Mouse (Mus musculus) liver, adult 2 months (tissue): ENCODE measurements around the gene Rpp21. TPM values are rescaled to one million over a fixed set of nuclear protein-coding genes. Genes with fewer than 3 reads are reported as not detected.

Source experiments
- DNase-seq: peaks from one replicate; pipeline ENCODE4 v3.0.0-alpha.2; 2011; ENCODE audit warnings: low read depth, low spot score; ENCODE audit errors: extremely low read depth
- H3K27ac ChIP-seq: fragments of 200-500 bp; replicated peaks from 2 replicates; pipeline ENCODE4 v1.5.1; 2012; ENCODE audit warnings: low read depth, mild to moderate bottlenecking, control low read depth, inconsistent platforms, low read length; ENCODE audit not compliant: insufficient read depth
- H3K27me3 ChIP-seq: fragments of 200-500 bp; 2 replicates; pipeline ENCODE4 v1.6.1; 2012; ENCODE audit warnings: mild to moderate bottlenecking, moderate library complexity, low read length, inconsistent platforms; ENCODE audit not compliant: control insufficient read depth, insufficient read depth
- H3K36me3 ChIP-seq: fragments of 200-500 bp; 2 replicates; pipeline ENCODE4 v1.6.1; 2012; ENCODE audit warnings: low read length, inconsistent platforms; ENCODE audit not compliant: control insufficient read depth, insufficient read depth
- H3K4me1 ChIP-seq: fragments of 200-500 bp; 2 replicates; pipeline ENCODE4 v1.6.1; 2011; ENCODE audit warnings: low read length; ENCODE audit not compliant: control insufficient read depth, insufficient read depth
- H3K4me3 ChIP-seq: fragments of 200-500 bp; 2 replicates; pipeline ENCODE4 v1.5.1; 2011; ENCODE audit warnings: low read depth, mild to moderate bottlenecking, control low read depth, low read length, moderate library complexity; ENCODE audit not compliant: insufficient read depth
- H3K79me2 ChIP-seq: fragments of 200-500 bp; 2 replicates; pipeline ENCODE4 v1.6.1; 2012; ENCODE audit warnings: inconsistent platforms, mild to moderate bottlenecking, low read length, moderate library complexity; ENCODE audit not compliant: control insufficient read depth, insufficient read depth
- H3K9ac ChIP-seq: fragments of 200-500 bp; 2 replicates; pipeline ENCODE4 v1.6.1; 2012; ENCODE audit warnings: low read depth, mild to moderate bottlenecking, control low read depth, inconsistent platforms, low read length
- CTCF ChIP-seq: fragments of 200-500 bp; IDR thresholded peaks from 2 replicates; pipeline ENCODE4 v1.5.1; 2011; ENCODE audit warnings: low read depth, low read length, control low read depth
- POLR2A ChIP-seq: fragments of 200-500 bp; IDR thresholded peaks from 2 replicates; pipeline ENCODE4 v1.6.1; 2011; ENCODE audit warnings: low read length, control low read depth; ENCODE audit not compliant: insufficient read depth; ENCODE audit errors: extremely low read depth
- WGBS: fragments of 180-500 bp; shearing (Covaris S2); methylation state at CpG from one replicate; pipeline ENCODE4 v1.1.7; 2018; 5-methylcytosine and 5-hydroxymethylcytosine counted together
- polyA plus RNA-seq: library from polyadenylated mRNA; depleted of rRNA; stranded (reverse); fragments of >200 nt; gene quantifications from 2 replicates; pipeline ENCODE4 v1.2.3, GENCODE M21; 2012
- total RNA-seq: library from RNA; depleted of rRNA; stranded (reverse); fragments of >200 nt; gene quantifications from 2 replicates; pipeline ENCODE4 v1.2.3, GENCODE M21; 2014

Rpp21 gene
- total and polyA plus RNA-seq, 2 experiments: 10.6 to 42.7 TPM

- peak; percentile 88 for DNase-seq
- peaks cover 13% of the 10 kb centered on the region for H3K4me1 ChIP-seq
- H3K27me3 ChIP-seq: no peaks in the 10 kb centered on the region
- H3K9ac ChIP-seq: peak within 1 kb of the TSS; percentile 96
- H3K27ac ChIP-seq: peak within 1 kb of the TSS; percentile 91
- TF ChIP-seq CTCF (no peak), POLR2A (no peak)
- H3K36me3 ChIP-seq: peaks cover 16% of the 10 kb centered on the region
- WGBS: under 1% methylated on average over 43 of the region's 43 CpGs
- H3K79me2 ChIP-seq: peaks cover 11% of the 10 kb centered on the region; the same call in 1 of the 2 replicates
- H3K4me3 ChIP-seq: peak within 1 kb of the TSS; percentile 63
These were observed 13.9 kb upstream of the Rpp21 start, which contains the start of gene Trim39 for GRCm38 (mm10) chr17:36271586-36272256. TSS of gene Trim39 (minus strand) at chr17:36272247.

- H3K27ac ChIP-seq: peak overlapping the region; percentile 91
- WGBS: under 1% methylated on average over 80 of the region's 84 CpGs
- H3K79me2 ChIP-seq: peaks cover 11% of the 10 kb centered on the region; the same call in 1 of the 2 replicates
- peaks cover 13% of the 10 kb centered on the region for H3K4me1 ChIP-seq
- H3K27me3 ChIP-seq: no peaks in the 10 kb centered on the region
- peak overlapping the region; percentile 96 for H3K9ac ChIP-seq
- H3K36me3 ChIP-seq: peaks cover 14% of the 10 kb centered on the region
- peak; percentile 59 for DNase-seq
- peak overlapping the region; percentile 63 for H3K4me3 ChIP-seq
- no peak for TF ChIP-seq CTCF
- no peak; the same call in 1 of the 2 replicates for TF ChIP-seq POLR2A
These were observed 13.2 kb upstream of the Rpp21 start for GRCm38 (mm10) chr17:36270956-36271585.

GRCm38 (mm10) chr17:36265834-36266233 is 8.0 kb upstream of the Rpp21 start:
- Histone ChIP-seq H3K4me1 (peaks cover 2% of the 10 kb centered on the region; the same call in 1 of the 2 replicates), H3K9ac (no peak overlapping the region), H3K4me3 (no peak overlapping the region), H3K79me2 (no peaks in the 10 kb centered on the region), H3K36me3 (peaks cover 44% of the 10 kb centered on the region), H3K27ac (no peak overlapping the region), H3K27me3 (no peaks in the 10 kb centered on the region)
- TF ChIP-seq POLR2A: no peak
- no peak for TF ChIP-seq CTCF
- WGBS: 75% methylated on average over 5 of the region's 5 CpGs
- DNase-seq: no peak

GRCm38 (mm10) chr17:36264273-36264925 is 6.5 kb upstream of the Rpp21 start:
- no peak for DNase-seq
- TF ChIP-seq POLR2A (no peak), CTCF (no peak)
- Histone ChIP-seq H3K4me3 (no peak overlapping the region), H3K27me3 (no peaks in the 10 kb centered on the region), H3K79me2 (no peaks in the 10 kb centered on the region), H3K9ac (no peak overlapping the region), H3K36me3 (peaks cover 46% of the 10 kb centered on the region), H3K27ac (no peak overlapping the region), H3K4me1 (no peaks in the 10 kb centered on the region)
- 88% methylated on average over 3 of the region's 3 CpGs for WGBS

DNA sequence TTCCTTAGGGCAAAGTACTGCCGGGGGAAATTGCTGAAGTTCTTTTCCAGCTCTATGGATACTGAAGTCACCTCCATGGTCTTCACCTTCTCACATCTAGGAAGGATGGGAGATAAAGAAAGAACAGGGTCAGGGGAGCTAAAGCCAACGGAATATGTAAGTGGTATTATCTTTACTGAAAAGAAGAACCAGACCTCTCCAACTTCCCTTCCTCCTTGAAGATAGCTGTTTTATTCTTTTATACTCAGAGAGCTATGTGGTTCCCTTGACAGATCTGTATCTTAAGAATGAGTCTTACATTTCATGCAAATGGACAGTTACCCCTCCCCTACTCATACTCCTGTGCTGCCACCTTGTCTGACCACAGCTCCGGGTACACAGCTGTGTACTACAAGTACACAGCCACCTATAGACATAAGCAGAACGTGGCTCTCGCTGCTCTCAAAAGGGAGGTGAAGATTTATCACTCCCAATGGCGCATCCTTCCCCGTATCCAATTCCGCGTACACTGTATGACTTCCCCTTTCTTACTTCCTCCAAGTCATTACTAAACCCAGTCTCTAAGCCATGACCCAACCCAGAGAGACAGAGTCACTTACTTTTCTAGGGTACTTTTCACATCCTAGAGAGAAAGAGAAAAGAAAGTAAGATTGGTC is 3.8 kb upstream of the Rpp21 start:
- Histone ChIP-seq H3K27me3 (no peaks in the 10 kb centered on the region), H3K9ac (no peak overlapping the region), H3K4me1 (no peaks in the 10 kb centered on the region), H3K4me3 (no peak overlapping the region), H3K79me2 (no peaks in the 10 kb centered on the region), H3K27ac (no peak overlapping the region), H3K36me3 (peaks cover 38% of the 10 kb centered on the region)
- no peak for TF ChIP-seq CTCF
- no peak for TF ChIP-seq POLR2A
- 88% methylated on average over 9 of the region's 9 CpGs for WGBS
- DNase-seq: peak; percentile 25
